Mouse (Mus musculus): ENCODE measurements at regions not wholly inside any gene's neighbourhood (a gene's known extent, or its start where the extent isn't known, plus 50 kb on each side); places are given as distances from the start of the nearest gene placed in this dataset.

GRCm38 (mm10) chr14:58786791-58787491 lies 355.8 kb downstream of the 1700129C05Rik start:
- DNase-seq (ENCODE audit: low read depth, low spot score): no peak
- H3K9me3 ChIP-seq (replicated peaks; ENCODE audit: insufficient read depth, low read length): no peaks in the 10 kb centered on the region
- no peak overlapping the region for H3K9ac ChIP-seq (ENCODE audit: control insufficient read depth, low read depth, low read length, poor library complexity, severe bottlenecking)
- no peaks in the 10 kb centered on the region for H3K4me1 ChIP-seq (ENCODE audit: control insufficient read depth in 1 of 2, insufficient read depth in 2 of 2, low read length in 2 of 2)
- H3K36me3 ChIP-seq (ENCODE audit: control insufficient read depth in 1 of 2, insufficient read depth in 2 of 2, low read length in 2 of 2): no peaks in the 10 kb centered on the region
- no peaks in the 10 kb centered on the region for H3K79me2 ChIP-seq (ENCODE audit: control insufficient read depth, insufficient read depth, low read length, poor library complexity)
- H3K27me3 ChIP-seq (ENCODE audit: control insufficient read depth in 1 of 2, insufficient read depth in 2 of 2, low read length in 2 of 2): no peaks in the 10 kb centered on the region
- no peak overlapping the region for H3K27ac ChIP-seq (ENCODE audit: control insufficient read depth, low read depth, low read length)
- TF ChIP-seq ELF1 (IDR thresholded peaks at IDR 0.05; ENCODE audit: low read depth, low read length) (no peak), GATA1 (IDR thresholded peaks at IDR 0.05; ENCODE audit: low read depth, low read length) (no peak), MAX (IDR thresholded peaks at IDR 0.05; ENCODE audit: low read length) (no peak), MAZ (IDR thresholded peaks at IDR 0.05; ENCODE audit: low read depth, low read length) (no peak), POLR2AphosphoS5 (IDR thresholded peaks at IDR 0.05; ENCODE audit: borderline replicate concordance, low read depth, low read length) (no peak), MYC (IDR thresholded peaks at IDR 0.05; ENCODE audit: low read depth, low read length) (no peak), ETS1 (IDR thresholded peaks at IDR 0.05; ENCODE audit: low read depth, low read length) (no peak), POLR2AphosphoS2 (IDR thresholded peaks at IDR 0.05; ENCODE audit: low read length) (no peak), POLR2A (IDR thresholded peaks at IDR 0.05; ENCODE audit: control insufficient read depth in 1 of 2, insufficient read depth in 1 of 2, low read depth in 1 of 2, low read length in 2 of 2, poor library complexity in 1 of 2) (no peak), TCF12 (IDR thresholded peaks at IDR 0.05; ENCODE audit: low read depth, low read length) (no peak), RCOR1 (IDR thresholded peaks at IDR 0.05; ENCODE audit: low read depth, low read length) (no peak), ZC3H11A (IDR thresholded peaks at IDR 0.05; ENCODE audit: low read depth, low read length) (no peak), ZMIZ1 (IDR thresholded peaks at IDR 0.05; ENCODE audit: low read depth, low read length) (no peak), ZKSCAN1 (IDR thresholded peaks at IDR 0.05; ENCODE audit: low read depth, low read length) (no peak)
- H3K4me3 ChIP-seq (ENCODE audit: control insufficient read depth in 1 of 2, insufficient read depth in 1 of 2, low read depth in 2 of 2, low read length in 2 of 2): no peak overlapping the region

- Histone ChIP-seq H3K9me3 (replicated peaks; ENCODE audit: insufficient read depth, low read length) (no peaks in the 10 kb centered on the region), H3K4me1 (ENCODE audit: control insufficient read depth in 1 of 2, insufficient read depth in 2 of 2, low read length in 2 of 2) (no peaks in the 10 kb centered on the region), H3K4me3 (ENCODE audit: control insufficient read depth in 1 of 2, insufficient read depth in 1 of 2, low read depth in 2 of 2, low read length in 2 of 2) (no peak overlapping the region), H3K9ac (ENCODE audit: control insufficient read depth, low read depth, low read length, poor library complexity, severe bottlenecking) (no peak overlapping the region), H3K27me3 (ENCODE audit: control insufficient read depth in 1 of 2, insufficient read depth in 2 of 2, low read length in 2 of 2) (no peaks in the 10 kb centered on the region), H3K79me2 (ENCODE audit: control insufficient read depth, insufficient read depth, low read length, poor library complexity) (no peaks in the 10 kb centered on the region), H3K27ac (ENCODE audit: control insufficient read depth, low read depth, low read length) (no peak overlapping the region), H3K36me3 (ENCODE audit: control insufficient read depth in 1 of 2, insufficient read depth in 2 of 2, low read length in 2 of 2) (no peaks in the 10 kb centered on the region)
- no peak for DNase-seq (ENCODE audit: low read depth, low spot score)
- TF ChIP-seq USF1 (IDR thresholded peaks at IDR 0.05; ENCODE audit: low read depth, low read length): no peak
- no peak for TF ChIP-seq ZKSCAN1 (IDR thresholded peaks at IDR 0.05; ENCODE audit: low read depth, low read length)
- TF ChIP-seq ZMIZ1 (IDR thresholded peaks at IDR 0.05; ENCODE audit: low read depth, low read length): no peak
- TF ChIP-seq RAD21 (IDR thresholded peaks at IDR 0.05; ENCODE audit: low read depth, low read length): no peak
- no peak for TF ChIP-seq USF2 (IDR thresholded peaks at IDR 0.05; ENCODE audit: borderline replicate concordance in 1 of 2, insufficient read depth in 1 of 2, low read depth in 1 of 2, low read length in 2 of 2)
- no peak for TF ChIP-seq SIN3A (IDR thresholded peaks at IDR 0.05; ENCODE audit: low read length)
- TF ChIP-seq RCOR1 (IDR thresholded peaks at IDR 0.05; ENCODE audit: low read depth, low read length): no peak
- no peak for TF ChIP-seq CTCF (IDR thresholded peaks at IDR 0.05 in 2 of 3, conservative IDR thresholded peaks at IDR 0.05 in 1 of 3; ENCODE audit: control insufficient read depth in 1 of 3, insufficient read depth in 1 of 3, low read depth in 2 of 3, low read length in 3 of 3, poor library complexity in 1 of 3, severe bottlenecking in 1 of 3)
- no peak for TF ChIP-seq CHD2 (IDR thresholded peaks at IDR 0.05; ENCODE audit: low read length)
- TF ChIP-seq TAL1 (IDR thresholded peaks at IDR 0.05; ENCODE audit: low read length): no peak
- TF ChIP-seq MAFK (IDR thresholded peaks at IDR 0.05; ENCODE audit: borderline replicate concordance, low read depth, low read length): no peak
- no peak for TF ChIP-seq GABPA (IDR thresholded peaks at IDR 0.05; ENCODE audit: low read depth, low read length)
- TF ChIP-seq JUND (IDR thresholded peaks at IDR 0.05; ENCODE audit: low read depth, low read length): no peak
- TF ChIP-seq EP300 (IDR thresholded peaks at IDR 0.05; ENCODE audit: low read depth in 1 of 2, low read length in 2 of 2): no peak
Observed at GRCm38 (mm10) chr14:58783201-58783600, 359.5 kb downstream of the 1700129C05Rik start.

All from MEL (cell line).